ENCODE assay signal across 9 mouse cellular contexts in the genomic region with DNA sequence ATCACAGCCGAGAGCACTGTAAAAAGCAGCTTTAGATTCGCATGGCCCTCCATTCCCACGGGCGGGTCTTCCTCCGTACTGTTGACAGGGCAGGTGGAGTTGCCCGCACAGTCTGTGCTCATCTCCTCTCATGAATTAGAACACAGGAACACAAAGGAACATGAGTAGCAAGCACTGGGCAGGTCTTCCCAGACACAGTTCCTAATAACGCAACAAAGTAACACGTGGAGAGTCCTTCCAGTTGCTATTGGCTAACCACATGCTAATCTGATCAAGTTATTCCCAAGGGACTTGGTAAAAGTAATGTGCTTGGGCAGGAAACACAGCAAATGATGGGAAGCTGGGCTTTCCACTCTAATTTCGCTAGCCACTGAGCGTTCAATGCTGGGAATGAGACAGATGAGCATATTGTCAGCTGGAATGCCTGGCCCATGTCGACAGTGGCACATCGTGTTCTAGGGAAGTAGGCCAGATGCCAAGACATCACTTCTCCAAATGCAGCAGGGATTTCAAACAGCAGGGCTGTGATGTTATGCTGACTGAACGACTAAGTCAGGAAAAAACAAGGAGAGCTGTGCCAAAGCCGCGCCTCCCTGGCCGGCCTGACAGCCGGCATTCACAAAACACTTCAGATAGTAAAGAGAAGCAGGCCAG. TPM values are rescaled to one million over a fixed set of nuclear protein-coding genes. Genes with fewer than 3 reads are reported as not detected.
A peak's percentile ranks its signal among the peaks of the same experiment; 100 is the strongest.
DNase-seq lines count a peak whose midpoint lies in the region; ATAC-seq and TF ChIP-seq lines count a peak whose summit lies in the region.
"Had no signal": no experiment of that assay in that cellular context is flagged by ENCODE, and none has a peak within 500 bp of the region (broad histone marks: within the 10 kb centered on the region; RNA-seq: fewer than 3 reads in every experiment).

A gene (minus strand): TSS at position 293 of the 654 bp plus-strand sequence.

- WGBS in hindbrain, postnatal 0 days: 43% methylated on average over 17 of the region's 17 CpGs

- peak within 1 kb of the TSS; percentile 26; the same call in 1 of the 2 replicates for H3K27ac ChIP-seq in hindbrain, postnatal 0 days

- H3K9ac ChIP-seq in hindbrain, postnatal 0 days (replicated peaks; ENCODE audit: low read length): no peak within 1 kb of the TSS

- DNase-seq in cerebellum, adult 9-10 months: peak; percentile 3
- no peak for DNase-seq in cerebellum, postnatal 36 days
- peak; percentile 85 to 89 for DNase-seq in adrenal gland, adult (ENCODE audit: inconsistent age in 2 of 2, low spot score in 1 of 2)
- DNase-seq in gastrocnemius, adult 8-10 months (ENCODE audit: low spot score in 2 of 2): peak; percentile 73 to 84
- DNase-seq in hindbrain, postnatal 0 days (ENCODE audit: low spot score): peak; percentile 85
- DNase-seq in left cerebral cortex, adult 8-10 months (ENCODE audit: low spot score in 2 of 2): peak; percentile 5 to 29
- peak; percentile 80 for DNase-seq in ovary, adult 18-20 months (ENCODE audit: low spot score)
- no peak for DNase-seq in embryo, embryonic 9.5 days (ENCODE audit: extremely low spot score)

- peak; percentile 2; the same call in 1 of the 2 replicates for TF ChIP-seq CTCF in hindbrain, postnatal 0 days (IDR thresholded peaks at IDR 0.05; ENCODE audit: low read depth)

- 0 out of 2 replicates have a peak within 1 kb of the TSS, but pooled peaks have one; percentile 17 for H3K4me2 ChIP-seq in hindbrain, postnatal 0 days (ENCODE audit: low read depth, low read length)

- H3K9me3 ChIP-seq in hindbrain, postnatal 0 days (ENCODE audit: low read length): no peaks in the 10 kb centered on the region

- no peak within 1 kb of the TSS for H3K4me3 ChIP-seq in hindbrain, postnatal 0 days (ENCODE audit: low read length)

- no peaks in the 10 kb centered on the region for H3K27me3 ChIP-seq in hindbrain, postnatal 0 days (ENCODE audit: insufficient read depth, low read length)

- no peaks in the 10 kb centered on the region for H3K36me3 ChIP-seq in hindbrain, postnatal 0 days (ENCODE audit: insufficient read depth, low read length)

- ATAC-seq in hindbrain, postnatal 0 days: peak; percentile 91

- H3K4me1 ChIP-seq in hindbrain, postnatal 0 days (ENCODE audit: insufficient read depth, low read length): no peaks in the 10 kb centered on the region; the same call in none of the 2 replicates

RNA-seq across cellular contexts. Expression of the gene that starts here (rescaled TPM):
- total RNA-seq in gastrocnemius, adult 8-10 months (2022): 1 to 10 TPM in 2 of 4 experiments, under 1 TPM in 2; 0.75 to 1.1 (median 0.98) TPM
- total RNA-seq in hindbrain, postnatal 0 days (2014; rRNA removed): 0.18 and 0.63 TPM in 2 replicates
- 0.16 and 0.26 TPM in 2 replicates for polyA plus RNA-seq in hindbrain, postnatal 0 days (2015; fragmentation: Nextera tagmentation; extraction: Ambion mirVana)
- total RNA-seq in left cerebral cortex, adult 8-10 months (2022): not detected
- total RNA-seq: common myeloid progenitor, adult 5-6 weeks had no signal

Comparison
In these comparisons a context has a peak if more than half of its experiments do, and no peak if none do; other contexts are left out.
1. DNase-seq: peak in cerebellum, adult 9-10 months (single experiment), adrenal gland, adult (2 of 2), gastrocnemius, adult 8-10 months (2 of 2) and ovary, adult 18-20 months (single experiment); none in cerebellum, postnatal 36 days (0 of 2) and embryo, embryonic 9.5 days (single experiment).
2. Peak in DNase-seq, ATAC-seq, H3K27ac ChIP-seq and H3K4me2 ChIP-seq in hindbrain, postnatal 0 days; RNA of the gene not detected or under 1 TPM.
3. Peak in DNase-seq in left cerebral cortex, adult 8-10 months; RNA of the gene not detected or under 1 TPM.